Mouse (Mus musculus): ENCODE results near the gene Calhm3.

Gene Calhm3

GRCm38 (mm10) chr19:47157664-47158063 is at the start of gene Calhm3:
Calhm3 (minus strand) TSS chr19:47157764.
- DNase-seq (ENCODE audit: low spot score in 2 of 2) = no peak

GRCm38 (mm10) chr19:47206126-47206525 is 48.6 kb upstream of the Calhm3 start:
- DNase-seq (ENCODE audit: low spot score in 2 of 2) = no peak

GRCm38 (mm10) chr19:47204653-47205052 is 47.1 kb upstream of the Calhm3 start:
- DNase-seq (ENCODE audit: low spot score in 2 of 2) = no peak

GRCm38 (mm10) chr19:47203042-47203441 is 45.5 kb upstream of the Calhm3 start:
- no peak for DNase-seq (ENCODE audit: low spot score in 2 of 2)

GRCm38 (mm10) chr19:47202429-47202828 is 44.9 kb upstream of the Calhm3 start:
- no peak for DNase-seq (ENCODE audit: low spot score in 2 of 2)

- no peak for DNase-seq (ENCODE audit: low spot score in 2 of 2)
Measured at GRCm38 (mm10) chr19:47201972-47202371, 44.4 kb upstream of the Calhm3 start.

- DNase-seq (ENCODE audit: low spot score in 2 of 2) = no peak
Measured at GRCm38 (mm10) chr19:47198671-47199350, 41.2 kb upstream of the Calhm3 start.

GRCm38 (mm10) chr19:47192158-47192557 is 34.6 kb upstream of the Calhm3 start:
- no peak for DNase-seq (ENCODE audit: low spot score in 2 of 2)

GRCm38 (mm10) chr19:47188515-47189128 is 31.1 kb upstream of the Calhm3 start:
- no peak for DNase-seq (ENCODE audit: low spot score in 2 of 2)

GRCm38 (mm10) chr19:47186514-47187275 is 29.1 kb upstream of the Calhm3 start:
- DNase-seq (ENCODE audit: low spot score in 2 of 2) = no peak

GRCm38 (mm10) chr19:47184736-47185135 is 27.2 kb upstream of the Calhm3 start:
- no peak for DNase-seq (ENCODE audit: low spot score in 2 of 2)

GRCm38 (mm10) chr19:47184221-47184620 is 26.7 kb upstream of the Calhm3 start:
- no peak for DNase-seq (ENCODE audit: low spot score in 2 of 2)

- no peak for DNase-seq (ENCODE audit: low spot score in 2 of 2)
Measured at GRCm38 (mm10) chr19:47180011-47180410, 22.4 kb upstream of the Calhm3 start.

GRCm38 (mm10) chr19:47179272-47179809 is 21.8 kb upstream of the Calhm3 start:
- no peak for DNase-seq (ENCODE audit: low spot score in 2 of 2)

GRCm38 (mm10) chr19:47178431-47179271 is 21.1 kb upstream of the Calhm3 start, which contains the start of gene Neurl1a:
Neurl1a (plus strand) TSS chr19:47178820.
- no peak for DNase-seq (ENCODE audit: low spot score in 2 of 2)

- no peak for DNase-seq (ENCODE audit: low spot score in 2 of 2)
Measured at GRCm38 (mm10) chr19:47178001-47178400, 20.4 kb upstream of the Calhm3 start.

GRCm38 (mm10) chr19:47176916-47177505 is 19.4 kb upstream of the Calhm3 start:
- DNase-seq (ENCODE audit: low spot score in 2 of 2) = no peak

GRCm38 (mm10) chr19:47175472-47175871 is 17.9 kb upstream of the Calhm3 start:
- no peak for DNase-seq (ENCODE audit: low spot score in 2 of 2)

GRCm38 (mm10) chr19:47174515-47174914 is 17.0 kb upstream of the Calhm3 start:
- DNase-seq (ENCODE audit: low spot score in 2 of 2) = no peak

- peak; percentile 75 to 91 for DNase-seq (ENCODE audit: low spot score in 2 of 2)
Measured at GRCm38 (mm10) chr19:47168793-47169412, 11.3 kb upstream of the Calhm3 start.

GRCm38 (mm10) chr19:47168223-47168622 is 10.7 kb upstream of the Calhm3 start:
- DNase-seq (ENCODE audit: low spot score in 2 of 2) = no peak
